Mouse (Mus musculus) kidney, adult 2 months (tissue): Measurements from ENCODE around the gene Lrpprc.

Experiments used
- CTCF ChIP-seq: fragments of 200-500 bp; conservative IDR thresholded peaks from 2 replicates; pipeline ENCODE4 v1.5.1; 2011; ENCODE audit warnings: low read depth, mild to moderate bottlenecking, control low read depth, low read length, moderate library complexity, mixed read lengths; ENCODE audit not compliant: insufficient read depth, insufficient read length
- POLR2A ChIP-seq: fragments of 200-500 bp; IDR thresholded peaks from one replicate; pipeline ENCODE4 v1.6.1; 2011; ENCODE audit warnings: low read depth, low read length, control low read depth

DNA sequence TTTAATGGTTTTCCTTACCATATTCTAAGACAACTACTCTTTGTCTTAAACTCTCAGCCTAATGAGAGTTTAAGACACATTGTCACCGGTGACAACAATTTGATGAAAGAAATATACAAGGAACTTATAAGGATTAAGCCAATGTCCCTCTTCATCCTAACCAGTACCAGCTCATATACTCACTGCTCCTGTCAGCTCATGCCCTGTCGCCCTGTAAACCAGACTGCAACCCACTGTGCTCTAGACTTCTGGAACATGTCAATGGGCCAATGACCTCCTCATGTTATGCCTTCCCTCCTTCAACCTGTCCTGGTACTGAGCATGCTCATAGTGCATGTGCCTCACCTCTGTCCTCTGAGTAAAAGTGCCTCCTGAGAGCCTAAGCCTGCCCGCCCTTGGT is 122.7 kb downstream of the Lrpprc start:
- TF ChIP-seq CTCF: no peak
- TF ChIP-seq POLR2A: no peak
